Mouse (Mus musculus) limb, embryonic 13.5 days (tissue): ENCODE measurements at regions not wholly inside any gene's neighbourhood (a gene's known extent, or its start where the extent isn't known, plus 50 kb on each side); places are given as distances from the start of the nearest gene placed in this dataset.

Source experiments
- ATAC-seq: fragments of 200-750 bp; cut with Nextera tagmentation; 2 replicates; pipeline ENCODE4 v1.8.0; 2017; ENCODE audit warnings: low read depth, moderate number of reproducible peaks, moderate TSS enrichment; ENCODE audit not compliant: low FRiP score
- H3K27ac ChIP-seq: fragments of 300-500 bp; sonication (generic); 2 replicates; pipeline ENCODE4 v1.5.1; 2015; ENCODE audit warnings: inconsistent platforms, mild to moderate bottlenecking, moderate library complexity
- H3K27me3 ChIP-seq: fragments of 300-500 bp; sonication (generic); 2 replicates; pipeline ENCODE4 v1.6.1; 2015; ENCODE audit warnings: mild to moderate bottlenecking, inconsistent platforms
- H3K36me3 ChIP-seq: fragments of 300-500 bp; sonication (generic); 2 replicates; pipeline ENCODE4 v1.6.1; 2015; ENCODE audit warnings: inconsistent platforms, mild to moderate bottlenecking, moderate library complexity
- H3K4me1 ChIP-seq: fragments of 300-500 bp; sonication (generic); 2 replicates; pipeline ENCODE4 v1.6.1; 2015; ENCODE audit warnings: inconsistent platforms
- H3K4me2 ChIP-seq: fragments of 300-500 bp; sonication (generic); replicated peaks from 2 replicates; pipeline ENCODE4 v1.6.1; 2015; ENCODE audit warnings: inconsistent platforms, mild to moderate bottlenecking, moderate library complexity
- H3K4me3 ChIP-seq: fragments of 300-500 bp; sonication (generic); 2 replicates; pipeline ENCODE4 v1.5.1; 2015; ENCODE audit warnings: moderate library complexity, mild to moderate bottlenecking, inconsistent platforms
- H3K9ac ChIP-seq: fragments of 300-500 bp; sonication (generic); 2 replicates; pipeline ENCODE4 v1.6.1; 2015; ENCODE audit warnings: mild to moderate bottlenecking, inconsistent platforms
- H3K9me3 ChIP-seq: fragments of 300-500 bp; sonication (generic); 2 replicates; pipeline ENCODE4 v1.6.1; 2016; ENCODE audit warnings: inconsistent platforms
- WGBS: fragments of 180-500 bp; shearing (Covaris S2); methylation state at CpG from one replicate; pipeline ENCODE4 v1.1.7; 2015; 5-methylcytosine and 5-hydroxymethylcytosine counted together

- no peaks in the 10 kb centered on the region for H3K27me3 ChIP-seq
- H3K27ac ChIP-seq: no peak overlapping the region
- no peak overlapping the region for H3K9ac ChIP-seq
- peaks cover 14% of the 10 kb centered on the region for H3K4me1 ChIP-seq
- no peak overlapping the region for H3K4me3 ChIP-seq
- H3K4me2 ChIP-seq: no peak overlapping the region
- H3K36me3 ChIP-seq: no peaks in the 10 kb centered on the region
- ATAC-seq: no peak
- WGBS: 69% methylated on average over 3 of the region's 3 CpGs
- H3K9me3 ChIP-seq: no peaks in the 10 kb centered on the region
Measured at GRCm38 (mm10) chr1:138771307-138772011, 76.9 kb downstream of the Lhx9 start.

GRCm38 (mm10) chr1:138762876-138763275 is 85.5 kb downstream of the Lhx9 start:
- Histone ChIP-seq H3K4me1 (peaks cover 36% of the 10 kb centered on the region), H3K27me3 (no peaks in the 10 kb centered on the region), H3K4me2 (no peak overlapping the region), H3K4me3 (no peak overlapping the region), H3K9me3 (no peaks in the 10 kb centered on the region; the same call in 1 of the 2 replicates), H3K36me3 (no peaks in the 10 kb centered on the region), H3K27ac (no peak overlapping the region), H3K9ac (no peak overlapping the region)
- 66% methylated on average over 7 of the region's 7 CpGs for WGBS
- ATAC-seq: no peak

- no peaks in the 10 kb centered on the region; the same call in 1 of the 2 replicates for H3K9me3 ChIP-seq
- H3K36me3 ChIP-seq: no peaks in the 10 kb centered on the region
- ATAC-seq: no peak
- H3K9ac ChIP-seq: no peak overlapping the region
- no peak overlapping the region for H3K4me3 ChIP-seq
- no peak overlapping the region for H3K27ac ChIP-seq
- no peak overlapping the region for H3K4me2 ChIP-seq
- H3K4me1 ChIP-seq: 0 out of 2 replicates have a peak, but pooled peaks cover 6% of the 10 kb centered on the region
- no peaks in the 10 kb centered on the region for H3K27me3 ChIP-seq
Measured at GRCm38 (mm10) chr1:138757777-138758176, 90.6 kb downstream of the Lhx9 start.

GRCm38 (mm10) chr1:138733308-138733707 is 113.4 kb upstream of the Nek7 start:
- H3K4me2 ChIP-seq: no peak overlapping the region
- 55% methylated on average over 3 of the region's 3 CpGs for WGBS
- H3K9me3 ChIP-seq: no peaks in the 10 kb centered on the region
- no peaks in the 10 kb centered on the region for H3K36me3 ChIP-seq
- H3K4me3 ChIP-seq: no peak overlapping the region
- no peak for ATAC-seq
- H3K4me1 ChIP-seq: peaks cover 3% of the 10 kb centered on the region; the same call in 1 of the 2 replicates
- H3K27me3 ChIP-seq: no peaks in the 10 kb centered on the region
- H3K9ac ChIP-seq: no peak overlapping the region
- no peak overlapping the region for H3K27ac ChIP-seq

GRCm38 (mm10) chr1:138731008-138731407 is 111.1 kb upstream of the Nek7 start:
- Histone ChIP-seq H3K9ac (no peak overlapping the region), H3K27me3 (no peaks in the 10 kb centered on the region), H3K9me3 (no peaks in the 10 kb centered on the region), H3K4me3 (no peak overlapping the region), H3K4me2 (no peak overlapping the region), H3K36me3 (no peaks in the 10 kb centered on the region), H3K4me1 (peaks cover 3% of the 10 kb centered on the region; the same call in 1 of the 2 replicates), H3K27ac (no peak overlapping the region)
- WGBS: 52% methylated on average over 12 of the region's 12 CpGs
- ATAC-seq: no peak

- no peak for ATAC-seq
- Histone ChIP-seq H3K4me2 (no peak overlapping the region), H3K27ac (no peak overlapping the region), H3K4me1 (peaks cover 3% of the 10 kb centered on the region; the same call in 1 of the 2 replicates), H3K4me3 (no peak overlapping the region), H3K36me3 (no peaks in the 10 kb centered on the region), H3K27me3 (no peaks in the 10 kb centered on the region), H3K9ac (no peak overlapping the region), H3K9me3 (no peaks in the 10 kb centered on the region)
- 60% methylated on average over 2 of the region's 2 CpGs for WGBS
Measured at GRCm38 (mm10) chr1:138729089-138729699, 109.3 kb upstream of the Nek7 start.

- no peaks in the 10 kb centered on the region for H3K36me3 ChIP-seq
- 7% methylated on average over 4 of the region's 4 CpGs for WGBS
- H3K9me3 ChIP-seq: no peaks in the 10 kb centered on the region
- H3K4me2 ChIP-seq: peak overlapping the region; percentile 48
- no peaks in the 10 kb centered on the region for H3K27me3 ChIP-seq
- H3K27ac ChIP-seq: peak overlapping the region; percentile 39; the same call in 1 of the 2 replicates
- peaks cover 20% of the 10 kb centered on the region for H3K4me1 ChIP-seq
- peak; percentile 91 for ATAC-seq
- H3K9ac ChIP-seq: no peak overlapping the region
- H3K4me3 ChIP-seq: no peak overlapping the region
Measured at GRCm38 (mm10) chr1:138720728-138721127, 100.8 kb upstream of the Nek7 start.

GRCm38 (mm10) chr1:138719297-138719696 is 99.4 kb upstream of the Nek7 start:
- no peak overlapping the region for H3K4me3 ChIP-seq
- no peak for ATAC-seq
- H3K36me3 ChIP-seq: no peaks in the 10 kb centered on the region
- no peak overlapping the region for H3K4me2 ChIP-seq
- H3K27ac ChIP-seq: no peak overlapping the region
- H3K27me3 ChIP-seq: no peaks in the 10 kb centered on the region
- no peak overlapping the region for H3K9ac ChIP-seq
- WGBS: 40% methylated on average over 4 of the region's 4 CpGs
- H3K9me3 ChIP-seq: no peaks in the 10 kb centered on the region
- H3K4me1 ChIP-seq: peaks cover 20% of the 10 kb centered on the region

GRCm38 (mm10) chr1:138716991-138717390 is 97.0 kb upstream of the Nek7 start:
- no peaks in the 10 kb centered on the region for H3K9me3 ChIP-seq
- ATAC-seq: no peak
- 72% methylated on average over 5 of the region's 5 CpGs for WGBS

GRCm38 (mm10) chr1:138715162-138715561 is 95.2 kb upstream of the Nek7 start:
- H3K27me3 ChIP-seq: no peaks in the 10 kb centered on the region
- no peak overlapping the region for H3K9ac ChIP-seq
- no peak overlapping the region for H3K27ac ChIP-seq
- H3K4me2 ChIP-seq: no peak overlapping the region
- H3K4me1 ChIP-seq: peaks cover 5% of the 10 kb centered on the region
- no peaks in the 10 kb centered on the region for H3K36me3 ChIP-seq
- 72% methylated on average over 3 of the region's 3 CpGs for WGBS
- ATAC-seq: no peak
- no peaks in the 10 kb centered on the region for H3K9me3 ChIP-seq
- H3K4me3 ChIP-seq: no peak overlapping the region

More at GRCm38 (mm10) chr1:138716991-138717390, 97.0 kb upstream of the Nek7 start:
- no peaks in the 10 kb centered on the region for H3K36me3 ChIP-seq
- peaks cover 20% of the 10 kb centered on the region for H3K4me1 ChIP-seq
- no peak overlapping the region for H3K9ac ChIP-seq
- H3K4me3 ChIP-seq: no peak overlapping the region
- H3K4me2 ChIP-seq: no peak overlapping the region
- H3K27me3 ChIP-seq: no peaks in the 10 kb centered on the region
- no peak overlapping the region for H3K27ac ChIP-seq

GRCm38 (mm10) chr1:138709229-138709608 is 89.3 kb upstream of the Nek7 start:
- Histone ChIP-seq H3K9me3 (no peaks in the 10 kb centered on the region), H3K4me1 (no peaks in the 10 kb centered on the region), H3K27me3 (no peaks in the 10 kb centered on the region), H3K9ac (no peak overlapping the region), H3K4me3 (no peak overlapping the region), H3K4me2 (no peak overlapping the region), H3K27ac (no peak overlapping the region), H3K36me3 (no peaks in the 10 kb centered on the region)
- 68% methylated on average over 2 of the region's 2 CpGs for WGBS
- ATAC-seq: no peak

GRCm38 (mm10) chr1:138708507-138709228 is 88.7 kb upstream of the Nek7 start:
- Histone ChIP-seq H3K27ac (no peak overlapping the region), H3K27me3 (no peaks in the 10 kb centered on the region), H3K9ac (no peak overlapping the region), H3K4me1 (no peaks in the 10 kb centered on the region), H3K36me3 (no peaks in the 10 kb centered on the region), H3K4me2 (no peak overlapping the region), H3K4me3 (no peak overlapping the region), H3K9me3 (no peaks in the 10 kb centered on the region)
- no peak for ATAC-seq
- WGBS: 75% methylated on average over 7 of the region's 7 CpGs
